Mouse (Mus musculus): Measurements from ENCODE around the gene Icam4.
"Not testable (repeated sequence)": the region's sequence is repeated elsewhere in the genome, so short reads cannot be mapped to it uniquely, and the experiment has no call there.

Gene Icam4

GRCm38 (mm10) chr9:21029291-21030054 lies at the start of gene Icam4:
Gene Icam4 (plus strand): TSS chr9:21029373.
- DNase-seq (ENCODE audit: low read depth): peak; percentile 83

- no peak for DNase-seq (ENCODE audit: low read depth)
Measured at GRCm38 (mm10) chr9:20979769-20980168, 49.4 kb upstream of the Icam4 start.

- DNase-seq (ENCODE audit: low read depth): no peak
Measured at GRCm38 (mm10) chr9:20982171-20982570, 47.0 kb upstream of the Icam4 start.

GRCm38 (mm10) chr9:20983169-20983568 lies 46.0 kb upstream of the Icam4 start:
- peak; percentile 50 for DNase-seq (ENCODE audit: low read depth)

GRCm38 (mm10) chr9:20986952-20987686 lies 42.1 kb upstream of the Icam4 start:
- no peak for DNase-seq (ENCODE audit: low read depth)

- no peak for DNase-seq (ENCODE audit: low read depth)
Measured at GRCm38 (mm10) chr9:20987953-20988352, 41.2 kb upstream of the Icam4 start.

GRCm38 (mm10) chr9:20990861-20991260 lies 38.3 kb upstream of the Icam4 start:
- DNase-seq (ENCODE audit: low read depth): no peak

GRCm38 (mm10) chr9:20991587-20991986 lies 37.6 kb upstream of the Icam4 start:
- no peak for DNase-seq (ENCODE audit: low read depth)

- DNase-seq (ENCODE audit: low read depth): no peak
Measured at GRCm38 (mm10) chr9:20993165-20993898, 35.8 kb upstream of the Icam4 start.

GRCm38 (mm10) chr9:20995069-20995468 lies 34.1 kb upstream of the Icam4 start:
- no peak for DNase-seq (ENCODE audit: low read depth)

- no peak for DNase-seq (ENCODE audit: low read depth)
Measured at GRCm38 (mm10) chr9:20997065-20997464, 32.1 kb upstream of the Icam4 start.

- not testable (repeated sequence) for DNase-seq (ENCODE audit: low read depth)
Measured at GRCm38 (mm10) chr9:20998337-20998736, 30.8 kb upstream of the Icam4 start.

- DNase-seq (ENCODE audit: low read depth): no peak
Measured at GRCm38 (mm10) chr9:21000811-21001210, 28.4 kb upstream of the Icam4 start.

- no peak for DNase-seq (ENCODE audit: low read depth)
Measured at GRCm38 (mm10) chr9:21001651-21002200, 27.4 kb upstream of the Icam4 start.

- DNase-seq (ENCODE audit: low read depth): no peak
Measured at GRCm38 (mm10) chr9:21002270-21002626, 26.9 kb upstream of the Icam4 start.

- peak; percentile 91 for DNase-seq (ENCODE audit: low read depth)
Measured at GRCm38 (mm10) chr9:21002627-21003551, 26.3 kb upstream of the Icam4 start, which contains the start of gene Mrpl4. Gene Mrpl4 (plus strand): TSS chr9:21002738.

GRCm38 (mm10) chr9:21007313-21007952 lies 21.7 kb upstream of the Icam4 start:
- no peak for DNase-seq (ENCODE audit: low read depth)

- DNase-seq (ENCODE audit: low read depth): no peak
Measured at GRCm38 (mm10) chr9:21008007-21008406, 21.2 kb upstream of the Icam4 start.

- no peak for DNase-seq (ENCODE audit: low read depth)
Measured at GRCm38 (mm10) chr9:21010362-21010761, 18.8 kb upstream of the Icam4 start.

- DNase-seq (ENCODE audit: low read depth): not testable (repeated sequence)
Measured at GRCm38 (mm10) chr9:21010939-21011541, 18.1 kb upstream of the Icam4 start.
